10 mouse cellular contexts compared by ENCODE assay signal in genomic region chr11:49410540-49410939, GRCm38 (mm10). TPM values are rescaled to one million over a fixed set of nuclear protein-coding genes. Genes with fewer than 3 reads are reported as not detected.
A peak's percentile ranks its signal among the peaks of the same experiment; 100 is the strongest.
DNase-seq lines count a peak whose midpoint lies in the region; ATAC-seq and TF ChIP-seq lines count a peak whose summit lies in the region.
"Had no signal": no experiment of that assay in that cellular context is flagged by ENCODE, and none has a peak within 500 bp of the region (broad histone marks: within the 10 kb centered on the region; RNA-seq: fewer than 3 reads in every experiment).

No protein-coding gene starts in this region.

- H3K9me3 ChIP-seq in midbrain, postnatal 0 days (ENCODE audit: low read length) = no peaks in the 10 kb centered on the region
- H3K9me3 ChIP-seq in midbrain, embryonic 13.5 days = no peaks in the 10 kb centered on the region

- H3K27me3 ChIP-seq in midbrain, postnatal 0 days (ENCODE audit: insufficient read depth, low read length) = no peaks in the 10 kb centered on the region
- no peaks in the 10 kb centered on the region for H3K27me3 ChIP-seq in midbrain, embryonic 13.5 days

- no peak for DNase-seq in gastrocnemius, adult 2 months
- DNase-seq in gastrocnemius, postnatal 4 days (ENCODE audit: low spot score in 2 of 2) = no peak
- DNase-seq in midbrain, postnatal 0 days (ENCODE audit: low spot score) = peak; percentile 36
- peak; percentile 34 for DNase-seq in naive thymus-derived CD4-positive, alpha-beta T cell, adult 2 months (ENCODE audit: low read depth)
- no peak for DNase-seq in right cerebral cortex, postnatal 25 days

- no peak overlapping the region for H3K4me3 ChIP-seq in gastrocnemius, adult 2 months
- H3K4me3 ChIP-seq in midbrain, postnatal 0 days (ENCODE audit: low read depth, low read length) = no peak overlapping the region
- no peak overlapping the region for H3K4me3 ChIP-seq in midbrain, embryonic 13.5 days (replicated peaks)

- peak; percentile 48 for TF ChIP-seq CTCF in gastrocnemius, adult 2 months (IDR thresholded peaks at IDR 0.05)
- peak; percentile 41; the same call in 1 of the 2 replicates for TF ChIP-seq CTCF in midbrain, postnatal 0 days (IDR thresholded peaks at IDR 0.05)

- H3K4me2 ChIP-seq in midbrain, postnatal 0 days (ENCODE audit: low read depth, low read length, poor library complexity, severe bottlenecking) = no peak overlapping the region
- H3K4me2 ChIP-seq in midbrain, embryonic 13.5 days (replicated peaks) = no peak overlapping the region

- WGBS in midbrain, postnatal 0 days = 25% methylated on average over 1 of the region's 1 CpGs
- 34% methylated on average over 1 of the region's 1 CpGs for WGBS in midbrain, embryonic 13.5 days

- intact Hi-C loops in gastrocnemius, adult 2 months (cut with DNase I) = no loop called here

- no peak overlapping the region for H3K27ac ChIP-seq in gastrocnemius, adult 2 months
- H3K27ac ChIP-seq in midbrain, postnatal 0 days (ENCODE audit: low read depth, low read length) = no peak overlapping the region
- H3K27ac ChIP-seq in midbrain, embryonic 13.5 days = no peak overlapping the region

- no peak for ATAC-seq in midbrain, postnatal 0 days (ENCODE audit: low FRiP score)
- no peak for ATAC-seq in midbrain, embryonic 13.5 days
- peak; percentile 81 for ATAC-seq in common myeloid progenitor, adult 5-6 weeks (replicated peaks; ENCODE audit: low read depth, poor library complexity, severe bottlenecking)
- ATAC-seq in erythroid progenitor cell, adult 5-6 weeks (replicated peaks; ENCODE audit: low FRiP score, poor library complexity, severe bottlenecking) = no peak

- no peak overlapping the region for H3K9ac ChIP-seq in midbrain, postnatal 0 days (replicated peaks; ENCODE audit: low read length, poor library complexity, severe bottlenecking)
- H3K9ac ChIP-seq in midbrain, embryonic 13.5 days (replicated peaks) = no peak overlapping the region

- no peaks in the 10 kb centered on the region for H3K36me3 ChIP-seq in midbrain, postnatal 0 days (ENCODE audit: insufficient read depth, low read length)
- no peaks in the 10 kb centered on the region for H3K36me3 ChIP-seq in midbrain, embryonic 13.5 days

- H3K4me1 ChIP-seq in midbrain, postnatal 0 days (ENCODE audit: insufficient read depth, low read length) = no peaks in the 10 kb centered on the region
- H3K4me1 ChIP-seq in midbrain, embryonic 13.5 days (replicated peaks) = no peaks in the 10 kb centered on the region

RNA-seq across cellular contexts. Expression of gene Olfr1389, which starts 12.3 kb away (rescaled TPM):
- total RNA-seq in gastrocnemius, adult 2 months (2021) = not detected
- not detected for total RNA-seq in gastrocnemius, postnatal 4 days (2021)
- total RNA-seq in midbrain, postnatal 0 days (2014; rRNA removed) = 0.22 TPM in 1 of 2 replicates, not detected in the other
- not detected in 2 replicates for polyA plus RNA-seq in midbrain, postnatal 0 days (2015; fragmentation: Nextera tagmentation; extraction: Ambion mirVana)
- not detected in 2 replicates for polyA plus RNA-seq in midbrain, embryonic 13.5 days (2015; fragmentation: Nextera tagmentation; extraction: Ambion mirVana)
- total RNA-seq in common myeloid progenitor, adult 5-6 weeks (2017) = not detected in 2 replicates
- not detected in 2 replicates for total RNA-seq in erythroid progenitor cell, adult 5-6 weeks (2015; ENCODE audit: low replicate concordance)
- total RNA-seq in erythroid progenitor cell, adult 5-6 weeks (2017; ENCODE audit: low replicate concordance) = not detected in 2 replicates
- total RNA-seq: layer of hippocampus, adult 18-20 months had no signal
- polyA plus RNA-seq: neural tube, embryonic 14.5 days had no signal

RNA-seq across cellular contexts. Expression of gene Olfr1388, which starts 25.9 kb away (rescaled TPM):
- under 1 TPM in 1 of 2 experiments, not detected in 1; 0.13 TPM for total RNA-seq in gastrocnemius, adult 2 months (2021)
- under 1 TPM; 0.12 to 0.26 TPM for total RNA-seq in gastrocnemius, postnatal 4 days (2021)
- total RNA-seq in midbrain, postnatal 0 days (2014; rRNA removed) = not detected in 2 replicates
- 0.05 and 0.07 TPM in 2 replicates for polyA plus RNA-seq in midbrain, postnatal 0 days (2015; fragmentation: Nextera tagmentation; extraction: Ambion mirVana)
- polyA plus RNA-seq in midbrain, embryonic 13.5 days (2015; fragmentation: Nextera tagmentation; extraction: Ambion mirVana) = not detected in 2 replicates
- total RNA-seq in common myeloid progenitor, adult 5-6 weeks (2017) = 0.05 and 0.37 TPM in 2 replicates
- total RNA-seq in erythroid progenitor cell, adult 5-6 weeks (2015; ENCODE audit: low replicate concordance) = 1.8 TPM in 1 of 2 replicates, not detected in the other
- total RNA-seq in erythroid progenitor cell, adult 5-6 weeks (2017; ENCODE audit: low replicate concordance) = 2.7 and 7.3 TPM in 2 replicates

RNA-seq across cellular contexts. Expression of gene Olfr1387, which starts 44.6 kb away (rescaled TPM):
- total RNA-seq in gastrocnemius, adult 2 months (2021) = not detected
- total RNA-seq in gastrocnemius, postnatal 4 days (2021) = not detected
- not detected in 2 replicates for total RNA-seq in midbrain, postnatal 0 days (2014; rRNA removed)
- polyA plus RNA-seq in midbrain, postnatal 0 days (2015; fragmentation: Nextera tagmentation; extraction: Ambion mirVana) = not detected in 2 replicates
- polyA plus RNA-seq in midbrain, embryonic 13.5 days (2015; fragmentation: Nextera tagmentation; extraction: Ambion mirVana) = not detected in 2 replicates
- not detected in 2 replicates for total RNA-seq in common myeloid progenitor, adult 5-6 weeks (2017)
- not detected in 2 replicates for total RNA-seq in erythroid progenitor cell, adult 5-6 weeks (2015; ENCODE audit: low replicate concordance)
- not detected in 2 replicates for total RNA-seq in erythroid progenitor cell, adult 5-6 weeks (2017; ENCODE audit: low replicate concordance)
- total RNA-seq: layer of hippocampus, adult 18-20 months had no signal
- polyA plus RNA-seq: neural tube, embryonic 14.5 days had no signal

RNA-seq across cellular contexts. Expression of gene Olfr1386, which starts 54.3 kb away (rescaled TPM):
- total RNA-seq in gastrocnemius, adult 2 months (2021) = not detected
- not detected for total RNA-seq in gastrocnemius, postnatal 4 days (2021)
- not detected in 2 replicates for total RNA-seq in midbrain, postnatal 0 days (2014; rRNA removed)
- not detected in 2 replicates for polyA plus RNA-seq in midbrain, postnatal 0 days (2015; fragmentation: Nextera tagmentation; extraction: Ambion mirVana)
- not detected in 2 replicates for polyA plus RNA-seq in midbrain, embryonic 13.5 days (2015; fragmentation: Nextera tagmentation; extraction: Ambion mirVana)
- not detected in 2 replicates for total RNA-seq in common myeloid progenitor, adult 5-6 weeks (2017)
- not detected in 2 replicates for total RNA-seq in erythroid progenitor cell, adult 5-6 weeks (2015; ENCODE audit: low replicate concordance)
- total RNA-seq in erythroid progenitor cell, adult 5-6 weeks (2017; ENCODE audit: low replicate concordance) = not detected in 2 replicates
- total RNA-seq: layer of hippocampus, adult 18-20 months had no signal
- polyA plus RNA-seq: neural tube, embryonic 14.5 days had no signal

Comparison
In these comparisons a context has a peak if more than half of its experiments do, and no peak if none do; other contexts are left out.
1. DNase-seq: peak in midbrain, postnatal 0 days (single experiment) and naive thymus-derived CD4-positive, alpha-beta T cell, adult 2 months (single experiment); none in gastrocnemius, adult 2 months (single experiment), gastrocnemius, postnatal 4 days (0 of 2) and right cerebral cortex, postnatal 25 days (single experiment).